Mouse (Mus musculus) megakaryocyte progenitor cell, adult 5-6 weeks (primary cell): ENCODE results near the gene 4931409K22Rik. TPM values are rescaled to one million over a fixed set of nuclear protein-coding genes. Genes with fewer than 3 reads are reported as not detected.
"Not testable (repeated sequence)": the region's sequence is repeated elsewhere in the genome, so short reads cannot be mapped to it uniquely, and the experiment has no call there.

Experiments used
- ATAC-seq: replicated peaks from 2 replicates; pipeline ENCODE4 v1.8.0; 2016; ENCODE audit warnings: mild to moderate bottlenecking, moderate TSS enrichment, inconsistent platforms; ENCODE audit not compliant: poor library complexity
- total RNA-seq, 2 experiments: library from RNA; stranded (forward) in 1 of 2; stranded (reverse) in 1 of 2; fragments of 157-497, 149-512 nt in 1 of 2; fragments of 200-1000 nt in 1 of 2; gene quantifications; 2 replicates each; pipeline versions ENCODE4 v1.2.3 to v1.2.4; 2015 to 2017

The 4931409K22Rik gene
- total RNA-seq, 2 experiments from 2014 or later: not detected

DNA sequence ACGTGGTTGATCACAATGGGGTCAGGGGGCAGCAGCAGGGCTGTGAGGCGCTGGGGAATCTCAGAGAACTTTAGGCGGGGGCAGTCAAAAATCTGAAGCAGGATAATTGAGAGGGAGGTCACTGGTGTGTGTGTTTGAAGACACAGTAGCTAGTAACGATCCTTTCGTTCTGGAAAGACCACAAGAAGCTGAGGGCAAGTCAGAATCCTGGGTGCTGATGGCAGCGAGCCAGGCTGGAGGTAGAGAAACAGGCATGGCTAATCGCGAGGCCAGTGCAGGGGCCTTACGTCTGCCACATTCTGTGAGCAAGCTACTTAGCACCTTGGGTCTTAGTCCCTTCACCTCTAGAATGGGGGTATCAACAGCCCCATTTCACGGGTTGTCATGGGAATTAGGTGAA is 37.3 kb upstream of the 4931409K22Rik start:
- ATAC-seq: no peak

GRCm38 (mm10) chr5:24593230-24593629 is 36.6 kb upstream of the 4931409K22Rik start:
- no peak for ATAC-seq

DNA sequence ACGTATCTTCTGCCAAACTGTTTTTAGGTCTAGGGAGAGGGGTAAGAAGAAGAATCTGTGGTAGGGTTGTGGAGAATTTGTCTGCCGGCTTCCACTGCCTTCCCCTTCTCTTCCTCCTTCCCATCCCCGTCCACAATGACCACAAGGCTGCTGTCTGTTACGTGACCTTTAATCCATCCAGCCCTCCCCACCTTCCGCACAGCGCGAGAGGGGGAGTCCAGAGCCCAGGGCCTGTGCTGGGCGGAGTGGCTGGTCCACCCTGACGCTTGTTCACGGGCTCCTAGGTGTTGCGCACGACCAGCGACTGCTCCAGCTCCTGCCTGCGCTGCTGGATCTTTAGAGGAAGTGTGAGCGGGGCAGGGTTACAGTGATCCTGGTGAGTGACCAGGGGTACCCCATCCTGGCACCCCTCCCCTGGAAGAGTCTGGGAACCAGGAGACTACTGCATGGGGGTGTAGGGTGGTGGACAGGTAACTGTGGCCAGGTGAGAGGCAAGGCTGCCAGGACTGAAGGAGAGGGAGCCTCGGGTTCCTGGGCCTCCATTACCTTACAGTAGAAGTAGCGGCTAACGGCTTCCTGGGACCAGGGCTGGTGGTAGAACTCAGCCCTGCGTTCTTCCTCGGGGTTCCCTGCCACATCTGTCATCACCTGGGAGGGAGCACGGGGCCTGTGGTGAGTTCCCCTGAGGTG is 36.0 kb upstream of the 4931409K22Rik start:
- peak; percentile 36 for ATAC-seq

DNA sequence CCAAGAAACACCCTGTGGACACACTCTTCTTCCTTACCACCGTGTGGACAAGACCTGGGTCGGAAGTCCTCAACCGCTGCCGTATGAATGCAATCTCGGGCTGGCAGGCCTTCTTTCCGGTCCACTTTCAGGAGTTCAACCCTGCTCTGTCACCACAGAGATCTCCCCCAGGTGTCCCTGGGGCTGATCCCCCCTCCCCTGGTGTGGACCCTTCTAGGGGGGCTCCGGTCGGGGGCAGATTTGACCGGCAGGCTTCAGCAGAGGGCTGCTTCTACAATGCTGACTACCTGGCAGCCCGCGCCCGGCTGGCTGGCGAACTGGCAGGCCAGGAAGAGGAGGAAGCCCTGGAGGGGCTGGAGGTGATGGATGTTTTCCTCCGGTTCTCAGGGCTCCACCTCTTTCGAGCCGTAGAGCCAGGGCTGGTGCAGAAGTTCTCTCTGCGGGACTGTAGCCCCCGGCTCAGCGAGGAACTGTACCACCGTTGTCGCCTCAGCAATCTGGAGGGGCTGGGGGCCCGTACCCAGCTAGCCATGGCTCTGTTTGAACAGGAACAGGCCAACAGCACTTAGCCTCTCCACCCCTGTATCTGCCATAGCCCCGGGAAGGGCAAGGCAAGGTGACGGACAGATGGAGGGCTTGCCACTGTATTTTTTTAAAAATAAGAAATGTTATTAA is 35.3 kb upstream of the 4931409K22Rik start:
- ATAC-seq: 0 out of 2 replicates have a peak, but pooled peaks have one; percentile 11

- ATAC-seq: peak; percentile 27
Observed at GRCm38 (mm10) chr5:24591268-24591721, 34.7 kb upstream of the 4931409K22Rik start.

GRCm38 (mm10) chr5:24589511-24590500 is 33.2 kb upstream of the 4931409K22Rik start:
- ATAC-seq: no peak

DNA sequence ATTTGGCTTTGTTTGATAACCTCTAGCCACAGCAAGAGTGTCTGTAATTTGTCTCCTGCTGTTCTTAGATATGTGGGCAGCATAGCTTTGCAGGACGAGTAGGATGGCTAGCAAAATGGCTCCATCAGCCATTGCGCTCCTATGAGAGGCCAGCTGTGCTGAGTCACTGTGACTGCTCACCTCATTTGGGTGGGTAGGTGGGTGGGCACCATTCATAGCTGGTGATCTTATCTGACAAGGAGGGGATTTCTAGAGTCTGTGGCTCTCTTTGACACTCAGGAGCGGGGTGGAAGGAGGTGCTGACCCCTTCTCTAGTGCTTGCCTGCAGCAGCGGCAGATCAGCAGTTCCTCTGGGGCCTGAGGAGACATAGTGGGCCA is 30.6 kb upstream of the 4931409K22Rik start:
- no peak for ATAC-seq

DNA sequence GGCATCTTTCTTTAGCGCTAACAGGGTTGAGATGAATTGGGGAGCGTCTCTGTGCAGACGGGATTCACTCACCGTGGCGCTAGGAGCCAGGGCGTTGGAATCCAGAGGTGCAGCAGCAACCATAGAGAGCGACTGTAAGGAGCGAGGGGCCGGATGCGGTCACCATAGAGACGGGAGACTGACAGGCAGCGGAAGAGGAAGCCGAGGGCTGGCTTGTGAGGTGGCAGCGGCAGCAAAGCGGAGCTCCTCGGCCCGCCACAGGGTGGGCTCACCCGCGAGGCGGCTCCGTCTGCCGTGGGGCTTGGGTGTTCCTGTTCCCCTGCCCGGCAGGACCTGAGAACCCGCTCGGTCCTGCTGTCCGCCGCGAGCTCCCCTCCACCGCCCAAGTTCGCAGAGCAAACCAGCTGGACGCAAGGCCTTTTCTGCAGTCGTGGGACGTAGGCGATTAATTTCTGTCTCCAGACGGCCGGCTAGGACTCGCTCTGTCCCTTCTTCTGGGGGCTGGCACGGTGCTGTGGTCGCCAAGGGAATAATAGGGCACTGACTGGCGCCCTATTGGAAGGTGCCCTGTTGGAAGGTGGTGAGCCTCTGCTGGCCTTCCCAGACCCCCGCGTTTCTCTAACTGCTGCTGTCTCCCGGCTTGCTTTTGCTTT is 30.1 kb upstream of the 4931409K22Rik start, which contains the start of gene Chpf2:
Chpf2 (plus strand) TSS at position 195 of the 653 bp plus-strand sequence.
- peak; percentile 94 for ATAC-seq

DNA sequence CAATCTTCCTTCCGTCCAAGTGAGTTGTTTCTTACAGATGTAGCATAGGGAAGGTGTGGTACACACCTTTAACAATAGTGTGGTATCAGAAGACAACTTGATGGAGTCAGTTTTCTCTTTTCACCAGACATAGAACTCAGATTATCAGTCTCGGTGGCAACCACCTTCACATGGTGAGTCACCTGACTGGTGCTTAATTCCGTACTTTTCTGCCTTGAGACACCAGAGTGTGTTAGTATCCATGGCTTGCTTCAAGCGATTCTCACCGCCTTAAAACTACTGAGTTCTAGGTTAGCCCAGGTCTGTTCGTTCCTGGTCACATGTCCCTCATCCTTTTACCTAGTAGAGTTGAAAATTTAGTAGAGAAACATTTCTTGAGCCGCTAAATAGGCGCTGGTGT is 29.5 kb upstream of the 4931409K22Rik start:
- peak; percentile 27; the same call in 1 of the 2 replicates for ATAC-seq

- ATAC-seq: 0 out of 2 replicates have a peak, but pooled peaks have one; percentile 0
Observed at GRCm38 (mm10) chr5:24578109-24578963, 21.7 kb upstream of the 4931409K22Rik start.

DNA sequence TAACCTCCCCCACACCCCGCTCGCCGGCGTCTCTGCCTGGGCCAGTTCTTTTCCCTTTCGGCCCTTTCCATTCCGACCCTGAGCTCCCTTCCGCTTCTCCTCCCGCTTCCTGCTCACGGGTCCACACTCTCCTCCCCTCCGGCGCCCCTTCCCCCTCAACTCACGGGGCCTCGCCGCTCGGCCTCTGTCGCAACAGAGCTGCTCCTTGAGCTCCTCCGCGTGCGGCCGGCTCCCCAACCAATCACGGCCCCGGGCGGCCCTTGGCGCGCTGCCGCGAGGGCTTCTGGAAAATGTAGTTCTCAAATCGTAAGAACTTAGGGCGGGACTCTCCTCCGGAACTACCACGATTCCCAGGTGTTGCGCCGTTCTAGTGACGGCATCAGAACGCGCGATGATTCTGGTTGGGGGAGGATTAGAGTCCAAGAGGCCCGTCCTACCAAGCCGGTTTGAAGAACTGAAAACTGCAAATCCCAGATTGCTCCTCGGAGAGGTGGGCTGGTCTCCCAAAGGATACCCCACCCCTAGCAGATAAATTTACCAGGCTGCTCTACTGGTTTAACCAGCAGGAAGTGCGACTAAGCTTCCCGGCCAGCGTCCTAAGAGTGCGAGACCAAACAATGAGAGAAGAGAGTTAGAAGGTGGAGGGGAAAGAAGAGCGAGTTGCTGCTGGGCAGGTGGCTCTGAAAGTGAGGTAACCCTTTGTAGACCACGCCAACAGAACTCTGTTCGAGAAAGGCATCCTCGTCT is 20.7 kb upstream of the 4931409K22Rik start, which contains the start of gene Abcf2:
Abcf2 (minus strand) TSS at position 285 of the 747 bp plus-strand sequence.
- peak; percentile 92 for ATAC-seq

- ATAC-seq: peak; percentile 18
Observed at GRCm38 (mm10) chr5:24576801-24577182, 20.2 kb upstream of the 4931409K22Rik start.

GRCm38 (mm10) chr5:24575948-24576347 is 19.3 kb upstream of the 4931409K22Rik start:
- ATAC-seq: no peak

DNA sequence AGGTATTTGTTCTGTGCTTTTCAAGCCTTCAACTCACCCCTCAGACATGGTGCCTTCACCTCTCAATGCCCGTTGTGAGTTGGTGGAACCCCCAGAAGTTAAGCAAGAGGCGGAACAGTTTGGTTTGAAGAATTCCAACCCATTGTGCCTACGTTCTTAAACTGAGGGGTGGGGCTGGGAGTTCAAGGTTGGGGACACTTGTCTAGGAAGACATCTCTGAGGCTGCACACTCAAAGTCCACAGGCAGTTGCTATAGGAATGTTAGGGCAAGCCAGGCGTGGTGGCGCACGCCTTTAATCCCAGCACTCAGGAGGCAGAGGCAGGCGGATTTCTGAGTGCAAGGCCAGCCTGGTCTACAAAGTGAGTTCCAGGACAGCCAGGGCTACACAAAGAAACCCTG is 1.3 kb downstream of the 4931409K22Rik start:
- ATAC-seq: not testable (repeated sequence)

- ATAC-seq: no peak
Observed at GRCm38 (mm10) chr5:24553621-24554244, 2.9 kb downstream of the 4931409K22Rik start.

- ATAC-seq: no peak
Observed at GRCm38 (mm10) chr5:24551317-24551688, 5.3 kb downstream of the 4931409K22Rik start.

GRCm38 (mm10) chr5:24550598-24551316 is 5.9 kb downstream of the 4931409K22Rik start:
- peak; percentile 37; the same call in 1 of the 2 replicates for ATAC-seq

DNA sequence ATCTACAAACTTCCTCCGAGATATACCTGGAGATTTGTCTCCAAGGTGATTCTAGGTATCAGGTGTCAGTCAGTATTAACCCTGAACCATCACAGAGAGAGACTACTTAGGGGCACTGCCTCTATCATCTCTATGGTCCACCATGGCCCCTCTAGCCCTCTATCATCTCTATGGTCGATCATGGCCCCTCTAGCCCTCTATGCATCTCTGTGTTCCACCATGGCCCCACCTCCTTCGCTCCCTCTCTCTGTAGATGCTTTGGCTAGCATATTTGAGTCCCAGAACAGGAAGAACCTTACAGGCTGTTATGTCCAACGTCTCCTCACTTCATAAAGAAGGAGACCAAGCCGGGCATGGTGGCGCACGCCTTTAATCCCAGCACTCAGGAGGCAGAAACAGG is 14.0 kb downstream of the 4931409K22Rik start:
- ATAC-seq: peak; percentile 53
